Mouse (Mus musculus) duodenum, adult 2 months (tissue): ENCODE data around the gene Apol9b. TPM values are rescaled to one million over a fixed set of nuclear protein-coding genes. Genes with fewer than 3 reads are reported as not detected.

Experiments used
- polyA plus RNA-seq: library from polyadenylated mRNA; depleted of rRNA; stranded (reverse); fragments of >200 nt; gene quantifications from 2 replicates; pipeline ENCODE4 v1.2.3, GENCODE M21; 2012; ENCODE audit warnings: low replicate concordance; rRNA removed

Gene Apol9b
- 3.4 and 50.9 TPM in 2 replicates for polyA plus RNA-seq

DNA sequence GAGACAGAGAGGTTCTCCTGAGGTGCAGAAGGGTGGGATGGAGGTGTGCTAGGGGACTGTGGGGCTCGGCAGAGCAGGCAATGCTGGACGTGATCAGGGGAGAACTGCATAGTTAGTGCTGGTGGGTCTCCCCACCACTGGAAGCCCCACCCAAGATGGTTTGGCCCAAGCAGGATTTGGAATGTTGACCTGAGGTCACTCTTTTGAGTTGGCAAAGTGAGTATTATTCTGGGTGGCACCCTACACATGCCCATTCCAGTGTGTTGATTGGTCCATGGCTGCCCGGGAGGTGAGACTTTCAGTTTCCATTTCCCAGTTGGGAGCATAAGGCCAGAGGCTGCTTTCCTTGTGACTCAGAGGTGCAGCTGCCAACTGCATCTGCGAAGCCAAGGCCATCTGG is at the start of gene Apol9b:
TSS of gene Apol9b (plus strand) at position 301 of the 400 bp plus-strand sequence.

GRCm38 (mm10) chr15:77698656-77699055 is 30.2 kb upstream of the Apol9b start, which contains the start of gene Apol7e:
TSS of gene Apol7e (plus strand) at chr15:77698857.

DNA sequence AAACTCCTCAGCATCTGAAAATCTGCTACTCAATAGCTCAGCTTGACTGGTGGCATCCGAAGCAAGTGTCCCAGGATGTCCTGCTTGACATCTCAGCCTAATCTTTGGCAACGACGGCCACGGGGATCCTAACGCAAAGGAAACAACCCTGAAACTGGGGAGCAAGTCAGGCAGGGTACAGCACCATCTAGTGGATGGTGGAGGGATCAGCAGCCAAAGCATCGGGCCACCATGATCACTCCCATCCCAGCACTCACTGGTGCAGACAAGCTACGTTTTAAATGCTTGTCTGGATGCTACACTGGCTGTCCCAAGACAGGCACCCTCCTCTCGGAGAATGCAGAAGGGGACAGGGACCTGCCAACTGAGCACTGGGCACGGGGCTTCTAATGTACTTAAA is 28.0 kb downstream of the Apol9b start, which contains the start of gene Apol8:
TSS of gene Apol8 (minus strand) at position 156 of the 400 bp plus-strand sequence.

Other genes with a start within 250 kb of the Apol9b start
- gene Apol11a, start 220.8 kb upstream of the Apol9b start, polyA plus RNA-seq, result 0.06 TPM in 1 of 2 replicates, not detected in the other
- gene Apol7c, start 195.7 kb upstream of the Apol9b start, polyA plus RNA-seq, result 8.3 and 13.9 TPM in 2 replicates
- gene 1700025B11Rik, start 167.1 kb upstream of the Apol9b start, polyA plus RNA-seq, result not detected in 2 replicates
- gene Apol10b, start 132.9 kb upstream of the Apol9b start, polyA plus RNA-seq, result 0.06 and 0.13 TPM in 2 replicates
- gene Gm36245, start 129.8 kb upstream of the Apol9b start, polyA plus RNA-seq, result not detected in 2 replicates
- gene Apol11b, start 85.8 kb upstream of the Apol9b start, polyA plus RNA-seq, result not detected in 2 replicates
- gene Apol7e, start 30.2 kb upstream of the Apol9b start, polyA plus RNA-seq, result 0.50 and 1.9 TPM in 2 replicates
- gene Apol8, start 28.0 kb downstream of the Apol9b start, polyA plus RNA-seq, result not detected in 2 replicates
- gene Myh9, start 113.1 kb downstream of the Apol9b start, polyA plus RNA-seq, result 34.1 and 42.1 TPM in 2 replicates
- gene Txn2, start 200.0 kb downstream of the Apol9b start, polyA plus RNA-seq, result 377 and 420 TPM in 2 replicates
- gene Foxred2, start 227.7 kb downstream of the Apol9b start, polyA plus RNA-seq, result 0.60 and 1.4 TPM in 2 replicates
- 77.6 and 95.5 TPM in 2 replicates for gene Eif3d, start 241.8 kb downstream of the Apol9b start, polyA plus RNA-seq